Mouse (Mus musculus): ENCODE measurements around the gene Zfp970. TPM values are rescaled to one million over a fixed set of nuclear protein-coding genes. Genes with fewer than 3 reads are reported as not detected.
"Not testable (repeated sequence)": the region's sequence is repeated elsewhere in the genome, so short reads cannot be mapped to it uniquely, and the experiment has no call there.

Gene Zfp970
- polyA plus RNA-seq, 1 experiment from 2014 or later, result 20.0 TPM

DNA sequence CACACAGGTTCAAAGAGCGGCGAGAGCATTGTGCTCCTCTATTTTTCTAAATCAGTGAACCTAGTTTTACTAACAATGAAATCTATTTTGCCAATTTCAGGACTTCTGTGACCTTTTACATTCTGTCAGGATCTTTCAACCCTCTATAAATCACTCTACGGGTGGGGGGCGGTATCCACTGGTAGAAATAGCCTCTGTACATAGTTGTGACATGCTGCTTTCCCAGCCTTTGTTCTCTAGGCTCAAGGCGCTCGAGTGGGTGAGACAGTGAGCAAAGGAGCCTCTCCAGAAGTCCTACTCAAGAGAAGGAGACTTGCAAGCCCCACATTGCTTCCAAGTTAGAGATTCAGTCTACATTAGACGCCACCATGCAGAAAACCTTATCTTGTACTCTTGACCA lies 53.8 kb downstream of the Zfp970 start:
- WGBS, result 81% methylated on average over 7 of the region's 7 CpGs
- not testable (repeated sequence) for H3K36me3 ChIP-seq; H3K9me3 ChIP-seq; ATAC-seq (ENCODE audit: borderline replicate concordance, extremely low read depth, low FRiP score, low TSS enrichment); H3K4me1 ChIP-seq; H3K27me3 ChIP-seq; H3K27ac ChIP-seq; H3K4me2 ChIP-seq; H3K4me3 ChIP-seq; H3K9ac ChIP-seq

DNA sequence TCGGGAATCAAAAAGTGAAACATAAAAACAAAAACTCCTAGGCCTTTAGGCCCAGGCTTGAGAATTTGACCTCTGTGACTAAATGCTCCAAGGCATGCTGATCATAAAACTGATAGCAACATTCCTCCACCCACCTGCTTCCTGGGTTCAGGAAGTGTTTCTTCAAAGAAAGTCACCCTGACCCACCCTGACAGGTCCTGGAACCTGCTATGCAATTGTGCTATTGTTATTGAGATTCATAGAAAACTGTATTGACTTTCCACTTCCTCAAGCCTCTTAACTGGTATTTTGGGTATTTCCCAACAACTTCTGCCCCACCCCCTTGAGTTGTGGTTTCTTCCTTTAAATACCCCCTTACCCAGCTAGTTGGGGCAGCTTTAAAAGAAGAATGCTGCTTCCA lies 54.4 kb downstream of the Zfp970 start:
- not testable (repeated sequence) for H3K27ac ChIP-seq; H3K9me3 ChIP-seq; H3K36me3 ChIP-seq; H3K4me3 ChIP-seq; ATAC-seq (ENCODE audit: borderline replicate concordance, extremely low read depth, low FRiP score, low TSS enrichment); H3K4me1 ChIP-seq; H3K27me3 ChIP-seq; H3K4me2 ChIP-seq; H3K9ac ChIP-seq
- WGBS, result 81% methylated on average over 1 of the region's 1 CpGs

DNA sequence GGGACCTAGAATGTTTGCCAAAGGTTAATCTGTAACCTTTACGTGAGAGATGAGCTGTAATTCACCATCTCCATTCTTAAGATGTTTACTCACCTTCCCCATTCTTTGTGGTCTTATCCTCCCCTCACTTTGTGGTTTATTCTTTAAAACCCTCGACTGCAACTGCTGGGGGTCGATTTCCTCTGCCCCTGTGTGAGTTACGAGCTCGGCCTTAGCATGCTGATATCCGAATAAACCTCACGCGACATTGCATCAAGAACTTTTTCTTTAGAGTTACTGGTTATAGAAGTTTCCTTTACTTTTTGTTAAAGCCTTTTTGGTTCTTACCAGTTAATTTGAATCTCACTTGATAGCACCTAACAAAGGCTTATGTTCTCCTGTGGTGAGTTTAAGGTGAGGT lies 55.5 kb downstream of the Zfp970 start:
- H3K4me3 ChIP-seq, result no peak overlapping the region
- no peaks in the 10 kb centered on the region for H3K9me3 ChIP-seq
- H3K27ac ChIP-seq, result no peak overlapping the region
- 79% methylated on average over 8 of the region's 8 CpGs for WGBS
- no peak for ATAC-seq (ENCODE audit: borderline replicate concordance, extremely low read depth, low FRiP score, low TSS enrichment)
- no peak overlapping the region for H3K9ac ChIP-seq
- no peak overlapping the region for H3K4me2 ChIP-seq
- H3K36me3 ChIP-seq, result no peaks in the 10 kb centered on the region
- H3K4me1 ChIP-seq, result no peaks in the 10 kb centered on the region
- H3K27me3 ChIP-seq, result no peaks in the 10 kb centered on the region

DNA sequence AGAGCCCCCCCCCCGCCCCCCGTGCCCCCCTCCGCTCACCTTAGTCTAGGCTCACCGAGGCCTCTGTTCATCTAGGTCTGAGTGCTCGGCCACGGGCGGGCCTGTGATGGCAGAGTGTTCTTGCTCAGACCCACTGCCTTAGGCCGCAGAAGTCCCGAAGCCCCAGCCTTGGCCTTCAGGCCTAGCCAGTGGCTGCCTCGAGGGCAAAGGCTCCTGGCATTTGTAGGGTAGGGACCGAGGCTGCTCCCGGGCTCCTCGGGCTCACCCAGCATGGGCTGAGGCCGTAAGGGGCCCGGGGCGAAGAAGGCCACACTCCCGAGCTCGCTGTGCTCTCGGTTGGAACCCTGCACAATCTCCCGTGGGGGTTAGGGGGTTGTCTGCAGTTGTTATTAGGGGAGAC lies 58.5 kb downstream of the Zfp970 start:
- no peak for ATAC-seq (ENCODE audit: borderline replicate concordance, extremely low read depth, low FRiP score, low TSS enrichment)
- Histone ChIP-seq H3K4me3 (no peak overlapping the region), H3K4me2 (no peak overlapping the region), H3K9me3 (no peaks in the 10 kb centered on the region), H3K4me1 (no peaks in the 10 kb centered on the region), H3K27me3 (no peaks in the 10 kb centered on the region), H3K36me3 (no peaks in the 10 kb centered on the region), H3K27ac (no peak overlapping the region), H3K9ac (no peak overlapping the region)
- WGBS, result 90% methylated on average over 20 of the region's 20 CpGs

DNA sequence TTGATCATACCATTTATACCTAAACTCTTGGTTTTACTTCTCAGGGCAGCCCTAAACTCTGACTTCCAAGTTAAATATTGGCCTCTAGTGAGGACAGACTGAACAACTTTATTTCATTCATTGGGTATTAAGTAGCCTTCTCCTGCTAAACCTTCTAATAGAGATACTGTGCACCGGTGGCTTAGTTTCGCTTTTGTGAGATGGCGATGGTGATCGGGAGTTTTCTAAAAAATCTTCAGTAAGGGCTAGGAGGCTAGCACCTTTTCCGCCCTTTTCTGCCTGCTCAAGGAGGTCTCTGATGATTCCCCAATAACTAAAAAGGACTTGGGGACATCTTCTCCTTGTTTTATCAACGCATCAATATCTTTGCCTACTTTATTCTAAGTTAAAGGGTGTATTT lies 59.1 kb downstream of the Zfp970 start:
- not testable (repeated sequence) for ATAC-seq (ENCODE audit: borderline replicate concordance, extremely low read depth, low FRiP score, low TSS enrichment); H3K4me1 ChIP-seq; H3K27ac ChIP-seq; H3K36me3 ChIP-seq; H3K4me2 ChIP-seq; H3K4me3 ChIP-seq; H3K9me3 ChIP-seq; H3K9ac ChIP-seq; H3K27me3 ChIP-seq
- 90% methylated on average over 6 of the region's 6 CpGs for WGBS

DNA sequence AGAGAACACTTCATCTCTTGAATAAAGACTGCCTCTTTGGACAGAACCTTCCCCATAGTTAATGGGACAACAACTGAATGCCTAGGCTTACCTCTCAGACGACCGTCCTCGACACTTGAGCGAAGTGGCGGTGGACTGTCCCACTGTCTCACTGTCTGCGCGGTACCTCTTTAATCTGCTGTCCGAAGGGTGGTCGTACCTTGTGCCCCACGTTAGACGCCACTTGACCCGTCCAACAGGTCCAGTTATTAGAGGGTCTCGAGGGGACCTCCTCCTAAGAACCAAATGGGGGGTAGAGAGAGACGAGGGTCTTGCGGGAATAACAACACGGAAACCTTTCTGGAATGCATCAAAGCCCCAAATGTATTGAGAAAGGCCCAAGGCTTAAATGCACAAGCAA lies 59.6 kb downstream of the Zfp970 start:
- not testable (repeated sequence) for H3K9me3 ChIP-seq; ATAC-seq (ENCODE audit: borderline replicate concordance, extremely low read depth, low FRiP score, low TSS enrichment); H3K36me3 ChIP-seq; H3K9ac ChIP-seq; H3K4me2 ChIP-seq; H3K27ac ChIP-seq; H3K4me3 ChIP-seq; H3K4me1 ChIP-seq; H3K27me3 ChIP-seq
- WGBS, result 88% methylated on average over 16 of the region's 16 CpGs

Other genes starting within 250 kb of the Zfp970 start
- not detected in 2 replicates for gene Gm14409, start 197.7 kb upstream of the Zfp970 start, polyA plus RNA-seq (2015; fragmentation: Nextera tagmentation; extraction: Ambion mirVana)
- 0.25 and 0.30 TPM in 2 replicates for gene Gm14412, start 140.4 kb upstream of the Zfp970 start, polyA plus RNA-seq (2015; fragmentation: Nextera tagmentation; extraction: Ambion mirVana)
- 12.3 and 14.0 TPM in 2 replicates for gene Gm14418, start 66.4 kb upstream of the Zfp970 start, polyA plus RNA-seq (2015; fragmentation: Nextera tagmentation; extraction: Ambion mirVana)
- 9.7 and 10.0 TPM in 2 replicates for gene Gm14403, start 33.5 kb downstream of the Zfp970 start, polyA plus RNA-seq (2015; fragmentation: Nextera tagmentation; extraction: Ambion mirVana)
- gene Gm14406, start 113.5 kb downstream of the Zfp970 start, polyA plus RNA-seq (2015; fragmentation: Nextera tagmentation; extraction: Ambion mirVana), result not detected in 2 replicates

All from lung, embryonic 15.5 days (tissue).